In genomic region chr7:29956257-29956656, GRCm38 (mm10) we compare ENCODE assay signal across 9 mouse cellular contexts. TPM values are rescaled to one million over a fixed set of nuclear protein-coding genes. Genes with fewer than 3 reads are reported as not detected.
DNase-seq lines count a peak whose midpoint lies in the region; ATAC-seq and TF ChIP-seq lines count a peak whose summit lies in the region.
"Had no signal": no experiment of that assay in that cellular context is flagged by ENCODE, and none has a peak within 500 bp of the region (broad histone marks: within the 10 kb centered on the region; RNA-seq: fewer than 3 reads in every experiment).

No protein-coding gene starts in this region.

- TF ChIP-seq CTCF in ES-Bruce4 (IDR thresholded peaks at IDR 0.05; ENCODE audit: low read depth, low read length) = no peak

- TF ChIP-seq POLR2A in ES-Bruce4 (IDR thresholded peaks at IDR 0.05; ENCODE audit: insufficient read depth, low read length) = no peak

- peaks cover 9% of the 10 kb centered on the region for H3K4me1 ChIP-seq in heart, embryonic 10.5 days
- no peaks in the 10 kb centered on the region for H3K4me1 ChIP-seq in ES-Bruce4 (ENCODE audit: control insufficient read depth, insufficient read depth, low read length)
- peaks cover 0 to 2% of the 10 kb centered on the region in 2 experiments; a peak in 2 of 4 replicates for H3K4me1 ChIP-seq in heart, embryonic 14.5 days (ENCODE audit: control insufficient read depth in 2 of 2, insufficient read depth in 2 of 2, low read length in 2 of 2)
- H3K4me1 ChIP-seq in lung, embryonic 16.5 days (replicated peaks; ENCODE audit: control insufficient read depth, insufficient read depth, low read length) = peaks cover 5% of the 10 kb centered on the region; the same call in 1 of the 2 replicates

- no peak overlapping the region for H3K9ac ChIP-seq in ES-Bruce4 (ENCODE audit: low read depth, poor library complexity, severe bottlenecking)
- H3K9ac ChIP-seq in heart, embryonic 14.5 days (ENCODE audit: low read length) = peak overlapping the region; percentile 6; the same call in 1 of the 2 replicates
- H3K9ac ChIP-seq in lung, embryonic 16.5 days (ENCODE audit: low read length) = peak overlapping the region; percentile 42; the same call in 1 of the 2 replicates

- no peak for TF ChIP-seq EP300 in ES-Bruce4 (IDR thresholded peaks at IDR 0.05; ENCODE audit: insufficient read depth, low read depth, low read length)

- peak overlapping the region; percentile 64; the same call in 1 of the 2 replicates for H3K27ac ChIP-seq in heart, embryonic 10.5 days
- no peak overlapping the region for H3K27ac ChIP-seq in ES-Bruce4 (ENCODE audit: insufficient read depth, low read length)
- peak overlapping the region; percentile 17 to 44; a peak in 2 of 4 replicates for H3K27ac ChIP-seq in heart, embryonic 14.5 days (replicated peaks in 1 of 2; ENCODE audit: control insufficient read depth in 1 of 2, insufficient read depth in 1 of 2, low read depth in 2 of 2, low read length in 2 of 2)
- H3K27ac ChIP-seq in lung, embryonic 16.5 days (ENCODE audit: low read length) = no peak overlapping the region
- H3K27ac ChIP-seq: midbrain, embryonic 10.5 days had no signal

- 47% methylated on average over 10 of the region's 10 CpGs for WGBS in heart, embryonic 10.5 days
- WGBS in heart, embryonic 14.5 days = 30% methylated on average over 9 of the region's 10 CpGs
- 36% methylated on average over 9 of the region's 10 CpGs for WGBS in lung, embryonic 16.5 days

- H3K9me3 ChIP-seq in heart, embryonic 10.5 days = no peaks in the 10 kb centered on the region
- H3K9me3 ChIP-seq in ES-Bruce4 (replicated peaks; ENCODE audit: control insufficient read depth, insufficient read depth, low read length, poor library complexity, severe bottlenecking) = no peaks in the 10 kb centered on the region
- no peaks in the 10 kb centered on the region for H3K9me3 ChIP-seq in heart, embryonic 14.5 days (ENCODE audit: control insufficient read depth, low read length)
- no peaks in the 10 kb centered on the region for H3K9me3 ChIP-seq in lung, embryonic 16.5 days (ENCODE audit: control insufficient read depth, low read length)
- H3K9me3 ChIP-seq: midbrain, embryonic 10.5 days had no signal

- peak overlapping the region; percentile 54 for H3K4me2 ChIP-seq in heart, embryonic 14.5 days (ENCODE audit: low read length)
- H3K4me2 ChIP-seq in lung, embryonic 16.5 days (ENCODE audit: low read depth, low read length) = peak overlapping the region; percentile 21; the same call in 1 of the 2 replicates

- ATAC-seq in heart, embryonic 14.5 days (ENCODE audit: insufficient number of reproducible peaks, insufficient read depth, low FRiP score, low read depth) = no peak
- peak; percentile 27 for ATAC-seq in lung, embryonic 16.5 days (ENCODE audit: low read depth)

- H3K27me3 ChIP-seq in heart, embryonic 10.5 days (ENCODE audit: insufficient read depth, poor library complexity, severe bottlenecking) = no peaks in the 10 kb centered on the region
- no peaks in the 10 kb centered on the region for H3K27me3 ChIP-seq in ES-Bruce4 (ENCODE audit: control insufficient read depth, insufficient read depth, low read length, poor library complexity, severe bottlenecking)
- no peaks in the 10 kb centered on the region for H3K27me3 ChIP-seq in heart, embryonic 14.5 days (ENCODE audit: control insufficient read depth, insufficient read depth, low read length)
- H3K27me3 ChIP-seq in lung, embryonic 16.5 days (ENCODE audit: control insufficient read depth, insufficient read depth, low read depth, low read length) = no peaks in the 10 kb centered on the region

- DNase-seq in heart, embryonic 10.5 days (ENCODE audit: low spot score) = peak; percentile 74
- DNase-seq in heart, adult 11 months = no peak
- DNase-seq in cerebellum, postnatal 4 days (ENCODE audit: low spot score in 2 of 2) = no peak
- DNase-seq in cerebellum, adult 9-10 months = no peak
- DNase-seq in cerebellum, postnatal 36 days = no peak

- 0 out of 2 replicates have a peak overlapping the region, but pooled peaks have one; percentile 31 for H3K4me3 ChIP-seq in heart, embryonic 10.5 days
- H3K4me3 ChIP-seq in ES-Bruce4 (ENCODE audit: low read depth, low read length) = peak overlapping the region; percentile 1; the same call in 1 of the 2 replicates
- H3K4me3 ChIP-seq in heart, embryonic 14.5 days (ENCODE audit: control insufficient read depth in 1 of 2, insufficient read depth in 1 of 2, low read depth in 1 of 2, low read length in 2 of 2) = peak overlapping the region; percentile 17 to 24
- H3K4me3 ChIP-seq in lung, embryonic 16.5 days (ENCODE audit: low read length) = peak overlapping the region; percentile 20; the same call in 1 of the 2 replicates
- H3K4me3 ChIP-seq: midbrain, embryonic 10.5 days had no signal

- H3K36me3 ChIP-seq in heart, embryonic 10.5 days = peaks cover 2% of the 10 kb centered on the region; the same call in 1 of the 2 replicates
- no peaks in the 10 kb centered on the region for H3K36me3 ChIP-seq in ES-Bruce4 (ENCODE audit: control insufficient read depth, insufficient read depth, low read length, poor library complexity, severe bottlenecking)
- no peaks in the 10 kb centered on the region for H3K36me3 ChIP-seq in heart, embryonic 14.5 days (ENCODE audit: control insufficient read depth, insufficient read depth, low read length)
- H3K36me3 ChIP-seq in lung, embryonic 16.5 days (ENCODE audit: control insufficient read depth, insufficient read depth, low read length) = no peaks in the 10 kb centered on the region

RNA-seq across cellular contexts. Expression of gene Zfp74, which starts 2.4 kb away (rescaled TPM):
- 10.3 and 10.9 TPM in 2 replicates for polyA plus RNA-seq in heart, embryonic 10.5 days (2016; fragmentation: Nextera tagmentation; extraction: Ambion mirVana)
- 19.6 and 19.7 TPM in 2 replicates for polyA plus RNA-seq in ES-Bruce4 (2011; ENCODE audit: insufficient read depth, insufficient read length, low read depth, missing spikeins)
- 8.0 and 8.6 TPM in 2 replicates for polyA plus RNA-seq in heart, embryonic 14.5 days (2014; fragmentation: Nextera tagmentation; extraction: Ambion mirVana)
- polyA plus RNA-seq in lung, embryonic 16.5 days (2015; fragmentation: Nextera tagmentation; extraction: Ambion mirVana) = 9.5 and 9.9 TPM in 2 replicates

RNA-seq across cellular contexts. Expression of gene Zfp568, which starts 27.5 kb away (rescaled TPM):
- 32.0 and 33.8 TPM in 2 replicates for polyA plus RNA-seq in heart, embryonic 10.5 days (2016; fragmentation: Nextera tagmentation; extraction: Ambion mirVana)
- polyA plus RNA-seq in ES-Bruce4 (2011; ENCODE audit: insufficient read depth, insufficient read length, low read depth, missing spikeins) = 98.0 and 103 TPM in 2 replicates
- 23.7 and 27.4 TPM in 2 replicates for polyA plus RNA-seq in heart, embryonic 14.5 days (2014; fragmentation: Nextera tagmentation; extraction: Ambion mirVana)
- polyA plus RNA-seq in lung, embryonic 16.5 days (2015; fragmentation: Nextera tagmentation; extraction: Ambion mirVana) = 12.3 and 13.8 TPM in 2 replicates

RNA-seq across cellular contexts. Expression of gene Zfp383, which starts 48.2 kb away (rescaled TPM):
- polyA plus RNA-seq in heart, embryonic 10.5 days (2016; fragmentation: Nextera tagmentation; extraction: Ambion mirVana) = 2.1 and 3.7 TPM in 2 replicates
- polyA plus RNA-seq in ES-Bruce4 (2011; ENCODE audit: insufficient read depth, insufficient read length, low read depth, missing spikeins) = 10.4 and 10.8 TPM in 2 replicates
- polyA plus RNA-seq in heart, embryonic 14.5 days (2014; fragmentation: Nextera tagmentation; extraction: Ambion mirVana) = 4.1 and 4.2 TPM in 2 replicates
- polyA plus RNA-seq in lung, embryonic 16.5 days (2015; fragmentation: Nextera tagmentation; extraction: Ambion mirVana) = 4.4 and 4.6 TPM in 2 replicates

RNA-seq across cellular contexts. Expression of gene Zfp27, which starts 49.9 kb away (rescaled TPM):
- 8.2 and 9.5 TPM in 2 replicates for polyA plus RNA-seq in heart, embryonic 10.5 days (2016; fragmentation: Nextera tagmentation; extraction: Ambion mirVana)
- 3.7 and 5.0 TPM in 2 replicates for polyA plus RNA-seq in ES-Bruce4 (2011; ENCODE audit: insufficient read depth, insufficient read length, low read depth, missing spikeins)
- polyA plus RNA-seq in heart, embryonic 14.5 days (2014; fragmentation: Nextera tagmentation; extraction: Ambion mirVana) = 8.7 and 9.2 TPM in 2 replicates
- 9.3 and 9.7 TPM in 2 replicates for polyA plus RNA-seq in lung, embryonic 16.5 days (2015; fragmentation: Nextera tagmentation; extraction: Ambion mirVana)

Comparison
In these comparisons a context has a peak if more than half of its experiments do, and no peak if none do; other contexts are left out.
1. H3K27ac ChIP-seq: peak in heart, embryonic 10.5 days (single experiment) and heart, embryonic 14.5 days (2 of 2); none in ES-Bruce4 (single experiment) and lung, embryonic 16.5 days (single experiment).
2. Peak in every context shown above with its lines, with median percentiles within 50 percentile points of each other: H3K4me3 ChIP-seq.